Mouse (Mus musculus): ENCODE measurements around the gene Col5a1.

- no peak for TF ChIP-seq GATA1 (IDR thresholded peaks at IDR 0.05; ENCODE audit: borderline replicate concordance, low read length)
- no peak for TF ChIP-seq FLI1 (IDR thresholded peaks at IDR 0.05; ENCODE audit: low read length)
Measured at GRCm38 (mm10) chr2:27981621-27982535, 95.7 kb downstream of the Col5a1 start.

Measured in megakaryocyte, embryonic 14.5 days (primary cell).